Mouse (Mus musculus) left cerebral cortex, adult 11 months (tissue): ENCODE measurements at regions not wholly inside any gene's neighbourhood (a gene's known extent, or its start where the extent isn't known, plus 50 kb on each side); places are given as distances from the start of the nearest gene placed in this dataset.

ENCODE experiments used
- DNase-seq: peaks from one replicate; pipeline ENCODE4 v3.0.0; 2022; ENCODE audit warnings: low spot score

- DNase-seq: peak; percentile 1
These were observed 269.3 kb upstream of the Slitrk4 start for GRCm38 (mm10) chrX:64546141-64546540.

- no peak for DNase-seq
These were observed 228.2 kb upstream of the Slitrk4 start for GRCm38 (mm10) chrX:64504986-64505385.
